Mouse (Mus musculus): ENCODE data around the gene Rph3a.

Rph3a gene

GRCm38 (mm10) chr5:121009811-121010569, at the start of gene Rph3a:
Gene Rph3a (minus strand): TSS chr5:121010092.
- DNase-seq: no peak

- no peak for DNase-seq
Measured at GRCm38 (mm10) chr5:121058261-121058660, 48.4 kb upstream of the Rph3a start.

DNA sequence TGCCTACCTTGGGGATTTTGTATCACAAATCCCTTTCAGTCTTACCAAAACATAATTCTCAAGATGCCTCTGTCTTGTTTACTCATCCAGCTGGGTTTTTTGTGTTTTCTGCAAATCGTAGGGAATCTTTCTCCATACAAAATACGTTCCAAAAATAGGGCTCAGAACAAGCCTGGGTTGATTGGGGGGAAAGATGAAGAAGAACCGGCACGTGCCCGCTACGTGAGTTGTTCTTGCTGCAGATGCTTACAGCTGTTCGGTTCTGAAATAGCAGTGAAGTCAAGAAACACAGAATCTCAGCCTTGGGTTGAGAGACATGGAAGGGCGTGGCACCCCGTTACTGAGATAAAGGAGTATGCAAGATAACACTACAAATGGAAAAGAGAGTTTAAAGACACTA, 44.0 kb upstream of the Rph3a start:
- DNase-seq: no peak

GRCm38 (mm10) chr5:121041791-121042190, 31.9 kb upstream of the Rph3a start:
- no peak for DNase-seq

DNA sequence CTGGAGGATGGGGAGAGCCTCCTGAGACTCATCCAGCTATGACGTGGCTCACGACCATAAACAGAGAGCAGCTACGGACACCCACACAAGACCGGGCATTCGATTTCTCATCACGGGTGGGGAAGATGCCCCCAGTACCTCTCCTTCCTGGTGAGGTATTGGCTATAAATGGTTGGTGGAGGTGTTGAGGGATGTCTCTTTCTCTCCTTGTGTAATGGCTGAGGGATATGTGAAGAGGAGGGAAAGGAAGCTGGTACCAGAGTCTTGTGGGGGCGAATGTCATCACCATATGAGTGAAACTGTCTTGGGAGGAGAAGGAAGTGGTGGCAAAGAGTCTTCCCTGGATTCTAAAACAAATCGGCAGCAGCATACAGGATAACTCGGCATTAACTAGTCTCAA, 29.6 kb upstream of the Rph3a start:
- no peak for DNase-seq

DNA sequence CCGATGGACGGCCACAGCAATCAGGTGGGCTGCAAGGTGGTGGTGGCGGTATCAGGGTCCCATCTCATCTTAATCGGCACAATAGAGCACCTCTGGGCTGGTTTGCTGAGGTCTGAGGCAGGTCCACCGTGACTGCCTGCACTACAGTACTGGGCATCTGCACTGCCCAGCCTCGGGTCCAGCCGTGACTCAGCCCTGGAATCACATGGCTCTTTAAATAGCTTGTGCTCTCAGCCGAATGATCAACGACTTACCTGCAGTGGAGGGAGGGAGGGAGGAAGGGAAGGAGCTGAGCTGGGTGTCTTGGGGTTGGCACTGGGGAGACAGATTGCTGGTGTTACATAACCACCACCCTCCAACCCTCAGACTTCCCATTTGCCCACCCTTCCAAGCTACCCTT, 20.3 kb upstream of the Rph3a start:
- no peak for DNase-seq

- DNase-seq: no peak
Measured at GRCm38 (mm10) chr5:121019505-121019904, 9.6 kb upstream of the Rph3a start.

DNA sequence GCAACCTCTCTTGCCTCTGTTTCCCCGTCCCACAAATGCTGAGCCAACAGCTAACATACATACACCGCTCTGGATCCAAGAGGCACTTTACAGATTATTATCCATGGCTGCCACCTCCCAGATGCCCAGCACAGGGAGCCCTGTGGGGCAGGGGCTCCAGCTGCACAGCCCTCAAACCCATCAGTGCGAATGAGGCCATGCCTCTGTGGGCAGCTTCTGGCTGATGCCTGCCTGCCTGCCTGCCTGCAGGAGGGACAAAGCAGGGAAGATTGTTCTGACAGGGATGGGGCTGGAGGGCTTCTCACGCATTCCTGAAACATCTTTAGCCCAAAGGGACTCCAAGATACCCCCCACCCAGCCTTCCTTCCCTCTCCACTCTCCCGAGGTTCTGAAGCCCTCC, 7.8 kb upstream of the Rph3a start:
- DNase-seq: no peak

DNA sequence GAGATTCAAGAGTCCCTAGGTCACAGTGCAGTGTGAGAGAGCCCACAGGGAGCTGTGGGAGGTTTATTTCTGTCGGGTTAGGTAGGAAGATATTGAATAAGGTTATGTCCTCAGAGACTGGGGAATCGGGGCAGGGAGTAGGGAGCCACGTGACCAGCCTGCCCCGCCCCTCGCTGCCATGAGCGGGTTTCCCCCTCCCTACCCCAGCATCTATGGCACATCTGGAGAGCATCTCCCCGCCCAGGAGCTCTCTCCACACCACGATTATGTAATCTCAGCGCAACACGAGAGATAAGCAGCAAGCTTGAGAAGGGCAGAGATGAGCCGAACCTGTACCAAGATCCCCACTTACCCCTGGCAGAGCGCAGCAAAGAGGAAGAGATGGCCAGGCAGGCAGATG, 6.5 kb upstream of the Rph3a start:
- DNase-seq: no peak

DNA sequence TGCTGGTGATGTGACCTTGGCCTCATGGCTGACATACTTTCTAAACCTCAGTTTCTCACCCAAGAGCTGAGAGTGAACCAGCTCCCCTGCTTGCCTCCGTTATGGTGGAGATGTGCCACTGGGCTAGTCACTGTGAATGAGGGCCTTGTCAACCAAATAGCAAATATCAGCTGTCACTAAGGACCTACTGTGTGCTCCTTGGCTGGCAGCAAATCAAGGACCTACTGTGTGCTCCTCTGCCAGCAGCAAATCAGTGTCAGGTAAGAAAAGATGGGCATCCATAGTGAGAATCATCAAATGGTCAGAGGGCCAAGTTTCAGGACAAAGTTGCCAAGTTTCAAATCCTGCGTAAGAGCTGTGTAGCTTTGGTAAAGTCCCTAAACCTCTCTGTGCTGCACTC, 4.6 kb upstream of the Rph3a start:
- DNase-seq: no peak

- DNase-seq: no peak
Measured at GRCm38 (mm10) chr5:121011962-121012361, 2.1 kb upstream of the Rph3a start.

DNA sequence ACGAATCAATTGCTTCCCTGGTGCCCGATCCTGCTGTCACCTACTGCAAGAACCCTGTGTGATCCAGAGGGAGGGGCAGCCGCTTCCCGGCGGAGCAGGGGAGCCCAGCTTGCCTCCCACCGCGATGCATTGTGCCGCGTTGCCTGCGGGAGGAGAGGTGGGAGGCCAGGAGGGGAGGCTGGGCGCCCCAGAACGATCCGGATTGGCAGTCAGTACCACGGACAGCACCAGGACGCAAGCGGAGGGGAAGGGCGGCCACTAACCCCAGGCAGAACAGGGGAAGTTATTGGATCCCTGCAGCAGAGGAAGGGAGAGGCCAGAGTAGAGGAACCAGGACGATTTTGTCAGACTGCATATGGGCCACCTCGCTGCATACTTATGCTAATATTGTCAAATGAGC, 486 bp downstream of the Rph3a start:
- DNase-seq: peak; percentile 85

DNA sequence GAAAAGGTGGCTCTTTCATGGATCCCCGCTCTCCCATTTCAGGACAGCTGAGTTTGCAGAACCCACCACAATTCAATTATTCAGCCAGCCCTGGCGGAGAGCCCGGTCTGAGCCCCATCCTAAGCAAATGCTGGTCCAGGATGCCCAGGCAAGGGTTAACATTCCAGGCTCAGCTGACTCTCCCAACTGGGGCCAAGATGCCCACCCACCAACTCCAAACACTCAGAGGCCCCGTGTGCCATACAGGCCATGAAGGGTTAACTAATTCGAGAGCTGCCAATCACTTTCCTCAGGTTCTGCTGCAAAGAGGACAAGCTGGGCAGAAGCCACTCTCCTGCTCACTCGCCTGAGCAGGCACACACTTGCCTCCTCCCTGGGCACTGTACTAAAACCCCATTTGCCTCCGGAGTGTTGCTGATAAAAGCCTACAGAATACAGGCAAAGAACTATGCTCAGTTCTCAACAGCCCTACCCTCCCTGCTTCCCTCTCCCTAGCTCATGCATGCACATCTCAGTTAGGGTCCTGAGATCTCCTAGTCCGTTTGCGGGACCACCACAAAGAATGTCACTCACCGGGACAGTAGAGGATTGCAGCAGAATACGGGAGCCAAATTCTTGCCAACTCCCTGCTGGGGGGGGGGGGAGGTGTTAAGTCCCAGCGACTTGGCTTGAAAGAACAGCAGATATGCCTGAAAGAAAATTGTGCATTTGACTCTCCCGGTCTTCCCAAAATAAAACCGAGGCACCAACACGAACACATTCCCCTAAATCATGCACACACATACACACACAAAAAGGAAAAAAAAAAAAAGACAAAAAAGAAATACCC, 1.3 kb downstream of the Rph3a start:
- DNase-seq: peak; percentile 77

GRCm38 (mm10) chr5:121007563-121007962, 2.3 kb downstream of the Rph3a start:
- DNase-seq: peak; percentile 51

DNA sequence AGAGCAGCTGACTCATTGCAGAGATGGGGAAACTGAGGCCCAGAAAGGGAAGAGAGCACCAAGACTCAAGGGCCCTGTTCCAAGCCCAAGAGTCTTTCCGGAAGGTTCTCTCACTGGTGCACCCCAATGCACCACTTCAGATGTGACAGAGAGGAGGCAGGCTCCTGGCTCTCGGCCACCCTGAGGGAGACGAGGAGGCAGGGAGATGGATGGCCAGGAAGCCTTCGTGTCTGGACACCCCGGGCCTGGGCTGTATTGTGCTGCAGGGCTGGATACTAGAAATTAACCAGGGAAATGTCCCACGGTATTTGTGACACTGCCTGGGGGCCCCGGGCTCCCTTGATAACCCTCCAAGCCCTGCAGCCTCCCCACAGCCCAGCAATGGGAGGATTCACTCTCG, 2.8 kb downstream of the Rph3a start:
- DNase-seq: peak; percentile 71

DNA sequence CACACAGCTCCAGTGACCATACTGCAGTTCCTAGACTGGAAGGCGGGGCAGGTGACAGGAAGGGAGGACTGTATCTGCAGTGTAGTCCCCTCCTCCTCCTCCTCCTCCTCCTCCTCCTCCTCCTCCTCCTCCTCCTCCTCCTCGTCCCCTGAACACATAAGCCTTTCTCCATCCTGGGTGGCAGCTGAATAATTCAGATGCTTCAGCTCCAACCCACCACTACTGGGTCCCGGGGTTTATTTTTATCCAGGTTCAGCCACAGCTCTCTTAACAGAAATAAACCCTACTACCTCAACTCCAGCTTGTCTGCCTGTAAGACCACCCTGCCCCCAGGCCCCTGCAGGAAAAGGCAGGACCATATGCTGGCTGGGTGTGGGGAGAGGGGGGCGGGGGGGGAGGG, 3.7 kb downstream of the Rph3a start:
- no peak for DNase-seq

- peak; percentile 85 for DNase-seq
Measured at GRCm38 (mm10) chr5:121003781-121004180, 6.1 kb downstream of the Rph3a start.

DNA sequence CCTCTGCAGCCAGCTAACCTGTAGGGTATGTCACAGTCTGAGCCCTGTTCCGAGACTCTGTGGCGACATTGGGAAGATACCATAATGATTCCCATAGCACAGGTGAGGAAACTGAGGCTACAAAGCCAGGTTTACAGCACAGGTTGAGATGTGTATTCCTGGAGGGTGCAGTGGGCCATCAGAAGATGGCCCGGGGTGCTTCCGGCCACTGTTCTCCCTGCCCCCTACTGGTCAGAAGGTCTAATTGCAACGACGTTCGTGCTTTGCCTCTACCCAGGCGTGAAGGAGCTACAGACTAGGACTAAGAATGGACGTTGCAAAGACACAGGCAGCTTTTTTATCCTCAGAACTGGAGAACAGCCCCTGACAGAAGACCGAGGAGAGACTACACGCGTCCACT, 10.3 kb downstream of the Rph3a start:
- DNase-seq: no peak

DNA sequence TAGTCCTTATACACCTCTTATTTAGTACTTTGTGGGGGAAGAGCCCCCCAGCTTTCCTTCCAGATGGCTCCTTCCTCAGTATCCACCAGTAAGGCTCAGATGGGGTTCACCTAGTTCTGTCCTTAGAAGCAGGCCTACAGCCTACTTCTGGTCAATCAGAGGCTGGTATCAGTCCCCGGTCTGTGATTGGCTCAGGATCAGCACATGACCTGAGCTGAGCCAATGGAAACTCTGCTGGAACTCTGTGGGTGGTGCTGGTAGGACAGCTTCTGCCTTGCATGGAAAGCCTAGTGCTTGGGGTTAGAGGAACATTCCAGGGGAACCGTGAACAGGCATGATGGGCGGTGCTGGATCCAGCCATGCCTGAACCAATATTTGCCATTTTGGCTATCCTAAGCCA, 21.5 kb downstream of the Rph3a start:
- no peak for DNase-seq

- no peak for DNase-seq
Measured at GRCm38 (mm10) chr5:120983029-120983428, 26.9 kb downstream of the Rph3a start.

GRCm38 (mm10) chr5:120981211-120981610, 28.7 kb downstream of the Rph3a start:
- DNase-seq: peak; percentile 61

GRCm38 (mm10) chr5:120980116-120980515, 29.8 kb downstream of the Rph3a start:
- no peak for DNase-seq

DNA sequence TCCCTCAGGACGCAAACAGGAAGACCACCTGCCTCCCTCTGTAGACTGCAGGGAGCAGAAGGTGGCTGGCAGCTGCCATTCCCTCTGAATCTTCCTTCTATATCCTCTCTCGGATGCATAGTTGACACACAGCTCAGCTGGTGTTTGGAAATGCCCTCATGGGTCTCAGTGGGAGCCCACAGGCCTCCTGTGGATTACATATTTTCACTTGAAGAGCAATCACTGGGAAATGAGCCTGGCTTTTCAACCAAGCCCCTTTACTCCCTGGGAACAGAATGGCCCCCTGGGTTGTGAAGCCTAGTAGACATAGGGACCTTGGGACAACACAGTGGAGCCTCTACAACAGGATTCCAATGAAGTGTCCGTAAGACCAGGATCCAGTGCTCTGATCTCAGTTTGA, 33.8 kb downstream of the Rph3a start:
- DNase-seq: no peak

- peak; percentile 47 for DNase-seq
Measured at GRCm38 (mm10) chr5:120974522-120974921, 35.4 kb downstream of the Rph3a start.

Measured in cerebellum, adult 11-12 months (tissue).